Mouse (Mus musculus) testis, adult 2 months (tissue): ENCODE measurements around the gene Kcng4.

Experiments used
- CTCF ChIP-seq: fragments of 200-500 bp; IDR thresholded peaks from 2 replicates; pipeline ENCODE4 v1.5.1; 2012; ENCODE audit warnings: low read depth, mild to moderate bottlenecking, inconsistent platforms, low read length, moderate library complexity; ENCODE audit not compliant: control insufficient read depth, insufficient read depth, insufficient replicate concordance
- POLR2A ChIP-seq: fragments of 200-500 bp; IDR thresholded peaks from 2 replicates; pipeline ENCODE4 v1.6.1; 2012; ENCODE audit warnings: low read depth, mild to moderate bottlenecking, inconsistent platforms, low read length, moderate library complexity; ENCODE audit not compliant: control insufficient read depth

GRCm38 (mm10) chr8:119579096-119579495, 56.4 kb downstream of the Kcng4 start:
- TF ChIP-seq CTCF, result no peak
- no peak for TF ChIP-seq POLR2A
